Mouse (Mus musculus): ENCODE data around the gene Csf2rb. TPM values are rescaled to one million over a fixed set of nuclear protein-coding genes. Genes with fewer than 3 reads are reported as not detected.

The Csf2rb gene
- 0.25 TPM for polyA plus RNA-seq (2014; fragmentation: Illumina TruSeq; extraction: RNeasy Lipid Tissue Mini Kit (QIAGEN cat#74804); ENCODE audit: low read depth, low replicate concordance)

GRCm38 (mm10) chr15:78325671-78326339 lies at the start of gene Csf2rb:
Gene Csf2rb (plus strand): TSS chr15:78325752.

GRCm38 (mm10) chr15:78305341-78305933 lies 20.1 kb upstream of the Csf2rb start, which contains the start of gene Csf2rb2:
Gene Csf2rb2 (minus strand): TSS chr15:78305721.

GRCm38 (mm10) chr15:78395478-78395962 lies 70.0 kb downstream of the Csf2rb start, which contains the start of gene Tex33:
Gene Tex33 (minus strand): TSS chr15:78395912.

Other genes with a start within 250 kb of the Csf2rb start
- gene Cacng2, start 205.7 kb upstream of the Csf2rb start, polyA plus RNA-seq (2014; fragmentation: Illumina TruSeq; extraction: RNeasy Lipid Tissue Mini Kit (QIAGEN cat#74804); ENCODE audit: low read depth, low replicate concordance) = 0.03 TPM
- 11.5 TPM for gene Ift27, start 151.6 kb upstream of the Csf2rb start, polyA plus RNA-seq (2014; fragmentation: Illumina TruSeq; extraction: RNeasy Lipid Tissue Mini Kit (QIAGEN cat#74804); ENCODE audit: low read depth, low replicate concordance)
- gene Pvalb, start 119.4 kb upstream of the Csf2rb start, polyA plus RNA-seq (2014; fragmentation: Illumina TruSeq; extraction: RNeasy Lipid Tissue Mini Kit (QIAGEN cat#74804); ENCODE audit: low read depth, low replicate concordance) = not detected
- gene Ncf4, start 81.0 kb upstream of the Csf2rb start, polyA plus RNA-seq (2014; fragmentation: Illumina TruSeq; extraction: RNeasy Lipid Tissue Mini Kit (QIAGEN cat#74804); ENCODE audit: low read depth, low replicate concordance) = not detected
- gene Csf2rb2, start 20.0 kb upstream of the Csf2rb start, polyA plus RNA-seq (2014; fragmentation: Illumina TruSeq; extraction: RNeasy Lipid Tissue Mini Kit (QIAGEN cat#74804); ENCODE audit: low read depth, low replicate concordance) = 0.34 TPM
- gene Tex33, start 70.2 kb downstream of the Csf2rb start, polyA plus RNA-seq (2014; fragmentation: Illumina TruSeq; extraction: RNeasy Lipid Tissue Mini Kit (QIAGEN cat#74804); ENCODE audit: low read depth, low replicate concordance) = 35.2 TPM
- 1.4 TPM for gene Tst, start 80.2 kb downstream of the Csf2rb start, polyA plus RNA-seq (2014; fragmentation: Illumina TruSeq; extraction: RNeasy Lipid Tissue Mini Kit (QIAGEN cat#74804); ENCODE audit: low read depth, low replicate concordance)
- gene Mpst, start 80.7 kb downstream of the Csf2rb start, polyA plus RNA-seq (2014; fragmentation: Illumina TruSeq; extraction: RNeasy Lipid Tissue Mini Kit (QIAGEN cat#74804); ENCODE audit: low read depth, low replicate concordance) = 0.39 TPM
- gene Kctd17, start 102.8 kb downstream of the Csf2rb start, polyA plus RNA-seq (2014; fragmentation: Illumina TruSeq; extraction: RNeasy Lipid Tissue Mini Kit (QIAGEN cat#74804); ENCODE audit: low read depth, low replicate concordance) = 0.66 TPM
- not detected for gene Tmprss6, start 142.9 kb downstream of the Csf2rb start, polyA plus RNA-seq (2014; fragmentation: Illumina TruSeq; extraction: RNeasy Lipid Tissue Mini Kit (QIAGEN cat#74804); ENCODE audit: low read depth, low replicate concordance)
- gene Il2rb, start 169.5 kb downstream of the Csf2rb start, polyA plus RNA-seq (2014; fragmentation: Illumina TruSeq; extraction: RNeasy Lipid Tissue Mini Kit (QIAGEN cat#74804); ENCODE audit: low read depth, low replicate concordance) = not detected
- gene C1qtnf6, start 205.7 kb downstream of the Csf2rb start, polyA plus RNA-seq (2014; fragmentation: Illumina TruSeq; extraction: RNeasy Lipid Tissue Mini Kit (QIAGEN cat#74804); ENCODE audit: low read depth, low replicate concordance) = 1.6 TPM
- gene Sstr3, start 218.9 kb downstream of the Csf2rb start, polyA plus RNA-seq (2014; fragmentation: Illumina TruSeq; extraction: RNeasy Lipid Tissue Mini Kit (QIAGEN cat#74804); ENCODE audit: low read depth, low replicate concordance) = not detected
- 0.34 TPM for gene Rac2, start 247.0 kb downstream of the Csf2rb start, polyA plus RNA-seq (2014; fragmentation: Illumina TruSeq; extraction: RNeasy Lipid Tissue Mini Kit (QIAGEN cat#74804); ENCODE audit: low read depth, low replicate concordance)

Measured in testis, adult 10 weeks (tissue).